ENCODE assay signal across 12 mouse cellular contexts in genomic region chr8:102860021-102860420, GRCm38 (mm10).
"Had no signal": no experiment of that assay in that cellular context is flagged by ENCODE, and none has a peak within 500 bp of the region (broad histone marks: within the 10 kb centered on the region; RNA-seq: fewer than 3 reads in every experiment).

No protein-coding gene starts in this region.

- DNase-seq: retina, postnatal 1 day; right cerebral cortex, adult 18-20 months; right cerebral cortex, postnatal 14 days; right cerebral cortex, postnatal 25 days; right cerebral cortex, postnatal 4 days; spleen, adult 18-20 months; thymus, adult 18-20 months; thymus, adult 2 months; thymus, postnatal 14 days; thymus, postnatal 25 days; thymus, postnatal 36 days; thymus, postnatal 4 days had no signal
